Mouse (Mus musculus) layer of hippocampus, postnatal 14 days (tissue): ENCODE results near the gene Gcfc2. TPM values are rescaled to one million over a fixed set of nuclear protein-coding genes. Genes with fewer than 3 reads are reported as not detected.

Experiments
- DNase-seq, 2 experiments: peaks; one replicate each; pipeline ENCODE4 v3.0.0; 2021 to 2022; ENCODE audit warnings: low spot score in 2 of 2, mixed read lengths in 1 of 2
- microRNA-seq, 2 experiments: library from miRNA; unstranded; fragments of <30 nt; microRNA quantifications; one replicate each; pipeline ENCODE4 v1.2.0; 2021
- total RNA-seq, 2 experiments: library from RNA; stranded (reverse); gene quantifications; 2 replicates each; pipeline ENCODE4 v1.2.3; 2021

Gene Gcfc2
- total RNA-seq, 2 experiments from 2014 or later, result 14.0 to 14.8 TPM

GRCm38 (mm10) chr6:81975971-81976621 lies 52.6 kb downstream of the Gcfc2 start:
- DNase-seq, result peak; percentile 80 to 88

- DNase-seq, result no peak
Measured at GRCm38 (mm10) chr6:81979286-81979685, 55.8 kb downstream of the Gcfc2 start.

DNA sequence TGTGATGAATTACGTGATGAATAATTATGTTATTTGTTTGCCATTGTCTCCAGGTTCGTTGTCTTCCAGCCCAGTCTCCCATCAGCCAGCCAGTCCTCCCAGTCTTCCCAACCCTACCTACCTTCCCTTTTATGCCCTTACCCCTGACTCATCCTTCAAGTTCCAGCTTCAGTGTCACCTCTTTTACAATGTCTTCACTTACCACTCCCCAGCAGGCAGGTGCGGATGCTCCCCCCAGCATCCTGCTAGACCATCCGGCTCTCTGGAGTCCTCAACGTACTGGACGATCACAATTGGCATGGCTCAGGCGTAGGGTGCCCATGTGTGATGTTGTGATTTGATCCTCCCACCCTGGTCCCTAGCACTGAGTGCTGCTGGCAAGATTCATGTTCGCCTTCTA lies 62.7 kb downstream of the Gcfc2 start:
- DNase-seq, result no peak

DNA sequence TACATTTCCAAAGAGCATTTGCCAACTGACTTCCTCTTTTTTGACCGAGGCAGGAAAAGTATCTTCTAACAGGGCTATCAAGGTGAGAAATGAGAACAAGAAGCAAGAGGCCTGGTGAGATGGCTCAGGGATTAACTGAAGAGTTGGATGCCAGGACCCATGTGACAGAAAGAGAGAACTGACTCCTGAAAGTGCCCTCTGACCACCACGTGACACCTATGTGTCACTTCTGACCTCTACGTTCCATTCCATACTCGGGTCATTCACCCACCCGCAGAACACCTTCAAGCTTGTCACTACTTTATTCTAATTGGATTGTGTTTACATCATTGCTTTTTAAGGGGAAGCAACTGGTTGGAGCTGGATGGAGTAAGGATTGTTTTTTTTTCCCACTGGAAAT lies 63.1 kb downstream of the Gcfc2 start:
- DNase-seq, result no peak

- DNase-seq, result peak; percentile 85 to 88
Measured at GRCm38 (mm10) chr6:81987010-81987409, 63.5 kb downstream of the Gcfc2 start.

DNA sequence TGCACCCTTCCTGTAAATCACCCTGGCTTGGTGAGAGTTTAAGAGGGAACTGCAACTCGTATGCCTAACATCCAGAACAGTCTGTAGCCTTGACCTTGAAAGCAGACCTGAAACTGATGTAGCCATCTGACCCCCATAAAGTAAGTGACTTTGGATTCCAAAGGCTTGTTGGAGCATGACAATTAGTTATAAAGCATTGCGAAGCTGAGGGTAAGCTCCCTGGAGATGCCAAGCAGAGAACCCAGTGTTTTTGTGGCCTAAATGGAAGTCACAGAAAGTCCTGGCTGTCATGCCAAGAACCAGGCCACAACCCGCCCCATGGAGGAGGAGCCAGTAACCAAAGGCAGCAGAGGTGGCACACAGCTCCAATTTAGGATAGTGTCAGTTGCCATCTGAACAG lies 64.1 kb downstream of the Gcfc2 start:
- peak; percentile 29 to 77 for DNase-seq

DNA sequence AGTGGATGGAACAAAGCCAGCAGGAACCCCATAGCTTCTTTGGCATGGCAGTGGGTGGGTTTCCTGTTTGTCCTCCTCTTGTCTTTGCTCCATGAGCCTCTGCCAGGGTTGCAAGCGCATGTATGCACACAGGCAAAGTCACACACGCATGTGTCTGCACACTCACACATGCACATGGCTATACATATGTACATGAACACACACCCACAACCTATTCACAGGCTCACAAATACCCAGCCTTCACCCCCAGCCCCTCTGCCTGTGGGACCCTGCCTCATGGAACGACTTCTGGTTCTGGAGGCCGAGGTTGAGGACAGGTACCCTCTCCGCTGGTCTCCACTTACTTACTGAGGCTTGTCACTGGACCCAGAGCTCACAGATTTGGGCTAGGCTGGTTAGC lies 64.9 kb downstream of the Gcfc2 start:
- no peak for DNase-seq

- DNase-seq, result peak; percentile 33 to 64
Measured at GRCm38 (mm10) chr6:81990049-81990810, 66.8 kb downstream of the Gcfc2 start.

Small RNAs within 50 kb of the gene (microRNA-seq; reads per million reads assigned to microRNA genes)
- gene Mir468 (0 reads per million in 2 experiments), gene Mir7232 (0 reads per million in 2 experiments)

Other genes starting within 250 kb of the Gcfc2 start
- 10 to 100 TPM; 27.9 to 37.3 TPM for gene Mrpl19, start 42.3 kb downstream of the Gcfc2 start, total RNA-seq
- 10 to 100 TPM; 16.2 to 17.9 TPM for gene Eva1a, start 117.4 kb downstream of the Gcfc2 start, total RNA-seq